Mouse (Mus musculus) lung, adult 2 months (tissue): ENCODE measurements around the gene Asic4.

Source experiments
- CTCF ChIP-seq: fragments of 200-500 bp; IDR thresholded peaks from 2 replicates; pipeline ENCODE4 v1.5.1; 2011; ENCODE audit warnings: mild to moderate bottlenecking, low read length, control low read depth; ENCODE audit not compliant: insufficient read depth
- POLR2A ChIP-seq: fragments of 200-500 bp; IDR thresholded peaks from 2 replicates; pipeline ENCODE4 v1.6.1; 2011; ENCODE audit warnings: low read depth, mild to moderate bottlenecking, control low read depth, low read length, borderline replicate concordance; ENCODE audit errors: extremely low read depth

- TF ChIP-seq CTCF: no peak
- no peak for TF ChIP-seq POLR2A
Observed at GRCm38 (mm10) chr1:75509586-75509985, 59.4 kb downstream of the Asic4 start.
